Mouse (Mus musculus) bone marrow, adult 2 months (tissue): ENCODE results near the gene Erc2.

Experiments used
- CTCF ChIP-seq: fragments of 200-500 bp; IDR thresholded peaks from 2 replicates; pipeline ENCODE4 v1.5.1; 2011; ENCODE audit warnings: low read length, control low read depth; ENCODE audit not compliant: control insufficient read depth, insufficient read depth
- POLR2A ChIP-seq: fragments of 200-500 bp; IDR thresholded peaks from 2 replicates; pipeline ENCODE4 v1.6.1; 2011; ENCODE audit warnings: low read depth, mild to moderate bottlenecking, control low read depth, low read length, borderline replicate concordance; ENCODE audit not compliant: control insufficient read depth

- no peak for TF ChIP-seq POLR2A
- TF ChIP-seq CTCF = no peak
Measured at GRCm38 (mm10) chr14:27754340-27754739, 132.1 kb downstream of the Erc2 start.
